In the genomic region with DNA sequence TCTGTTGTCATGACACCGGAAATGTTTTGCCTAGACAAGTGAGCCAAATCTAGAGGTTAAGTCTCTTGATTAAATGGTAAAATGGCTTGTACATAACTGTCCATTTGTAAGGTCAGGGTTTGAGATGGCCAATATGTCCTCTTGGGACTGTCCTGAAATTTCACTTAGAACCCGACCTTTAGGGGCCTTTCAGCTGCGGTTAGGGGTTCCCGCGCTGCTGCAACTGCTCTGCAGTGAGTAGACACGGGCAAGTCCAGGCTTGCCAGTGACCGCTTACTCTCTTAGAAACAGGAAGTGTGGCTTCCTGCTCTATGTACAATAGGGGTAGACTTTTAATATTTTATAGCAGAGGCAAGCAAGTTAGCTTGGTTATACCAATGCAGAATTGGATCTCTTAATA, we compare ENCODE assay signal across 16 mouse cellular contexts. TPM values are rescaled to one million over a fixed set of nuclear protein-coding genes. Genes with fewer than 3 reads are reported as not detected.
DNase-seq lines count a peak whose midpoint lies in the region; ATAC-seq and TF ChIP-seq lines count a peak whose summit lies in the region.
"Had no signal": no experiment of that assay in that cellular context is flagged by ENCODE, and none has a peak within 500 bp of the region (broad histone marks: within the 10 kb centered on the region; RNA-seq: fewer than 3 reads in every experiment).

No protein-coding gene starts in this region.

- WGBS in kidney, embryonic 16.5 days, result 65% methylated on average over 7 of the region's 7 CpGs
- WGBS in bone marrow, adult 2 months, result 6% methylated on average over 7 of the region's 7 CpGs
- 6% methylated on average over 7 of the region's 7 CpGs for WGBS in macrophage (ENCODE audit: missing documents)

- no peaks in the 10 kb centered on the region for H3K27me3 ChIP-seq in kidney, embryonic 16.5 days (ENCODE audit: insufficient read depth, low read length)
- H3K27me3 ChIP-seq: limb, embryonic 13.5 days had no signal

- H3K9me3 ChIP-seq in kidney, embryonic 16.5 days (ENCODE audit: low read length), result no peaks in the 10 kb centered on the region
- H3K9me3 ChIP-seq: limb, embryonic 13.5 days had no signal

- no peaks in the 10 kb centered on the region for H3K4me1 ChIP-seq in kidney, embryonic 16.5 days (ENCODE audit: insufficient read depth, low read length)
- H3K4me1 ChIP-seq in bone marrow, adult 2 months (ENCODE audit: control insufficient read depth, insufficient read depth, low read length), result peaks cover 3% of the 10 kb centered on the region
- H3K4me1 ChIP-seq: limb, embryonic 13.5 days had no signal

- H3K79me2 ChIP-seq in macrophage (ENCODE audit: inconsistent target), result no peaks in the 10 kb centered on the region

- no peak for TF ChIP-seq CTCF in bone marrow, adult 2 months (IDR thresholded peaks at IDR 0.05; ENCODE audit: control insufficient read depth, insufficient read depth, low read length)

- peak overlapping the region; percentile 8; the same call in 1 of the 2 replicates for H3K27ac ChIP-seq in kidney, embryonic 16.5 days (ENCODE audit: low read length)
- peak overlapping the region; percentile 32; the same call in 1 of the 2 replicates for H3K27ac ChIP-seq in bone marrow, adult 2 months (ENCODE audit: control insufficient read depth, insufficient read depth, low read depth, low read length, poor library complexity)
- peak overlapping the region; percentile 84 for H3K27ac ChIP-seq in macrophage
- H3K27ac ChIP-seq: limb, embryonic 13.5 days had no signal

- peak; percentile 70; the same call in 1 of the 2 replicates for ATAC-seq in kidney, embryonic 16.5 days (ENCODE audit: low FRiP score, low TSS enrichment)
- ATAC-seq: hindbrain, embryonic 16.5 days had no signal

- DNase-seq in kidney, adult 8-10 months, result no peak
- DNase-seq in CD4-positive helper T cell, adult 2 months (ENCODE audit: low read depth, low spot score), result peak; percentile 49
- no peak for DNase-seq in yolk sac, embryonic 10.5 days (ENCODE audit: low spot score)
- no peak for DNase-seq in adipocyte (ENCODE audit: low spot score)
- DNase-seq in frontal cortex, postnatal 10 days (ENCODE audit: low spot score in 2 of 2), result no peak
- DNase-seq: adrenal gland, postnatal 36 days; cerebellum, postnatal 36 days; right cerebral cortex, postnatal 25 days; thymus, postnatal 25 days had no signal

- TF ChIP-seq POLR2A in bone marrow, adult 2 months (IDR thresholded peaks at IDR 0.05; ENCODE audit: borderline replicate concordance, control insufficient read depth, low read depth, low read length), result no peak

- peaks cover 24% of the 10 kb centered on the region for H3K36me3 ChIP-seq in kidney, embryonic 16.5 days (ENCODE audit: insufficient read depth, low read length)
- H3K36me3 ChIP-seq in macrophage (ENCODE audit: inconsistent target), result peaks cover 54% of the 10 kb centered on the region

- H3K4me3 ChIP-seq in kidney, embryonic 16.5 days (ENCODE audit: low read length), result no peak overlapping the region
- no peak overlapping the region for H3K4me3 ChIP-seq in bone marrow, adult 2 months (replicated peaks; ENCODE audit: control insufficient read depth, low read depth, low read length)
- no peak overlapping the region for H3K4me3 ChIP-seq in macrophage (ENCODE audit: inconsistent target)
- H3K4me3 ChIP-seq: erythroblast, embryonic 14.5 days; limb, embryonic 13.5 days; myocyte had no signal

- H3K4me2 ChIP-seq in kidney, embryonic 16.5 days (replicated peaks; ENCODE audit: low read depth, low read length), result no peak overlapping the region
- H3K4me2 ChIP-seq: limb, embryonic 13.5 days had no signal

- H3K9ac ChIP-seq in kidney, embryonic 16.5 days (replicated peaks; ENCODE audit: low read length), result no peak overlapping the region
- H3K9ac ChIP-seq: limb, embryonic 13.5 days had no signal

RNA-seq across cellular contexts. Expression of a gene that starts 12.1 kb away (rescaled TPM):
- 19.1 and 22.8 TPM in 2 replicates for polyA plus RNA-seq in kidney, embryonic 16.5 days (2015; fragmentation: Nextera tagmentation; extraction: Ambion mirVana)
- 8.2 and 17.0 TPM in 2 replicates for polyA plus RNA-seq in bone marrow, adult 2 months (2011; ENCODE audit: insufficient read depth, insufficient read length, low replicate concordance, missing spikeins)
- 100 to 1,000 TPM in 3 of 26 experiments, 10 to 100 TPM in 23; 19.0 to 141 (median 70.5) TPM for total RNA-seq in macrophage (2018; cell fraction: chromatin; rRNA removed)
- 10 to 100 TPM; 23.6 to 47.3 (median 33.5) TPM for total RNA-seq in macrophage (2018; cell fraction: cytosol; rRNA removed)
- total RNA-seq in macrophage (2018; cell fraction: nucleus; rRNA removed), result 10 to 100 TPM; 21.5 to 96.9 (median 45.3) TPM
- 21.8 to 79.1 TPM (median 32.3 TPM) in 3 replicates for polyA plus RNA-seq in macrophage (2018)

Comparison
In these comparisons a context has a peak if more than half of its experiments do, and no peak if none do; other contexts are left out.
1. H3K27ac ChIP-seq: peak in every context shown above with its lines; median percentile 84 in macrophage; 32 in bone marrow, adult 2 months; 8 in kidney, embryonic 16.5 days.